Mouse (Mus musculus) lung, postnatal 0 days (tissue): ENCODE data around the gene Fthl17c.
"Not testable (repeated sequence)": the region's sequence is repeated elsewhere in the genome, so short reads cannot be mapped to it uniquely, and the experiment has no call there.

Experiments used
- CTCF ChIP-seq: IDR thresholded peaks from 2 replicates; pipeline ENCODE4 v1.5.1; 2016; ENCODE audit warnings: antibody characterized with exemption, mild to moderate bottlenecking
- EP300 ChIP-seq: IDR thresholded peaks from 2 replicates; pipeline ENCODE4 v1.6.1; 2016; ENCODE audit warnings: antibody characterized with exemption, mild to moderate bottlenecking, control low read depth

- not testable (repeated sequence) for TF ChIP-seq CTCF, EP300
These were observed at the start of gene Fthl17c for GRCm38 (mm10) chrX:8976459-8976858.
